Mouse (Mus musculus): ENCODE results near the gene Dedd. TPM values are rescaled to one million over a fixed set of nuclear protein-coding genes. Genes with fewer than 3 reads are reported as not detected.

Gene Dedd
- 53.1 and 55.7 TPM in 2 replicates for polyA plus RNA-seq (2015; fragmentation: Nextera tagmentation; extraction: Ambion mirVana)

DNA sequence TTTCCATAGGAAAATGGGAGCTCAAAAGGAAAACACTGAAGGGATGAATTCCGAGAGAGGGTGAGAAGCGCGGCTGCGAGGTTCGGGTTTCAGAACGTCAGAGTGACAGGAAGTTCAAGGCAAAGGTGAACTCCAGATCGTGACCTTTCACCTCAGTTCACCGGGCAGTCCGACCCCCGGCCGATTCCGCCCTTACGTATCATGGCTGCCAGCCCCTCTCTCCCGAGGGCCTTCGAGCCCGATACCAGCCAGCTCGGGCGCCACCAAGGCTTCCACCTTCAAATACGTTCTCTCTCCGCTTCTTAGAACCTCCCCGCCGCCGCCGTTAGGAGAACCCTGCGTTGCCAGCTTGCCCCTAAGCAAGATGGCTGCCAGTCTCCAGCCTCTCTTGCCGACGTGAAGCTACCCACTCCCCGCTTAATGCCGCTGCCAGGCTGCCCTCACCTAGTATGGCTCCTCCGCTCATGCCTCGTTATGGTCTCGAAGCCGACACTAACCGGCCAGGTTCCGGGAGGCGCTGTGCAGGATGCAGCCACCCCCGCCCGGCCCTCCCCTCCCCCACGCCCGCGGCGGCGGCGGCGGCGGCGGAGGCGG lies at the start of gene Dedd:
Gene Dedd (plus strand): TSS at position 307 of the 594 bp plus-strand sequence.
- Histone ChIP-seq H3K27ac (peak within 1 kb of the TSS; percentile 100), H3K4me3 (replicated peaks) (peak within 1 kb of the TSS; percentile 91), H3K9ac (peak within 1 kb of the TSS; percentile 99), H3K4me1 (peaks cover 41% of the 10 kb centered on the region), H3K27me3 (no peaks in the 10 kb centered on the region), H3K9me3 (replicated peaks) (no peaks in the 10 kb centered on the region), H3K4me2 (peak within 1 kb of the TSS; percentile 77), H3K36me3 (peaks cover 21% of the 10 kb centered on the region; the same call in 1 of the 2 replicates)
- peak; percentile 93 for ATAC-seq (replicated peaks; ENCODE audit: low FRiP score)
- WGBS = under 1% methylated on average over 40 of the region's 48 CpGs

DNA sequence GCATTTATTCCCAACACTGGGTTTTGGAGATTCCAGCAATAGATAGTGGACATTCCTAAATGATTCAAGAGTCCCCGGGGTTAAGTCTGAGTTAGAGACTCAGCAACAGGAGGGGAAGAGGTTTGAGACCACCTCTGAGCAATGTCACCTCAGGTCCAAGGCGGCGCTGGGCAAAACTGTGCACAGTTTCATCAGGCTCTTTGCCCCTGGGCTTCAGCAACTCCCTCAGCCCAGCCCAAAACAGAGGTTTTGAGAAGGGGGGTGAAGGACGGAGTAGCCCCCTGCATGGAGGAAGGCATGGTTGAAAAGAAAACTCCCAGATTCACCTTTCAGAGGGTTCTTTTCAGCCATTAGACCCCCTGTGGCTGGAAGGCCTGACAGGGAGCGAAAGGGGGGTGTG lies 49.2 kb upstream of the Dedd start:
- peaks cover 74% of the 10 kb centered on the region for H3K36me3 ChIP-seq

DNA sequence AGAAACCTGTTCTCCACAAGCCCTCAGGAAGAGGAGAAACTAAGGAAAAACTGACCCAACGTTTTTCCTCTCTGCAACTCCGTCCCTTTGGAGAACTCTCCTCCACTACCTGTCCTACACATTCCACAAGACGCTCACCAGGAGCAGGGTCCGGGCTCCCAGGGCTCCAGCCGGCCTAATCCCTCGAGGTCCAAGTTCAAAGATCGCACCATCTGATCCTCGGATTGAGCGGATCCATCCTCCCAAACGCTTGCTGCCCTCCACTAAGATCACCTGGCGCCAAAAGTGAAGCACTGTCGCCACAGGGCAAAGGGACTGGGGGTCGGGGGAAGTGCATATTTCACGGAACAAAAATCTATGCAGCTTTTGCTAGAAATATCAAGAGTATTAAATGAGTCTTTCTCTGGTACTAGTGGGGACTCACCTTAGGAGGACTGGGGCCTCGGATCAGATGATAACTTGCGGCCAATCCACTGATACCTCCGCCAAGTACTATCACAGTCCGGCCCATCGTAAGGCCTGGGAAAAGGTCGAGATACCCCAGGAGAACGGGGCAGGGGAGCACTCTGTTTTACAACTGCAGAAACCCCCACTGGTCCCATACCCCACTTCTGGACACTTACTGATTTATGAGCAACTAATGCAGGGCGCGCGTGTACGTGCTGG lies 48.6 kb upstream of the Dedd start:
- Histone ChIP-seq H3K27me3 (no peaks in the 10 kb centered on the region), H3K9me3 (replicated peaks) (no peaks in the 10 kb centered on the region), H3K4me1 (peaks cover 27% of the 10 kb centered on the region), H3K27ac (peak overlapping the region; percentile 74), H3K36me3 (peaks cover 74% of the 10 kb centered on the region), H3K4me2 (peak overlapping the region; percentile 80), H3K9ac (peak overlapping the region; percentile 77), H3K4me3 (replicated peaks) (peak overlapping the region; percentile 63)
- peak; percentile 32 for ATAC-seq (replicated peaks; ENCODE audit: low FRiP score)
- 1% methylated on average over 25 of the region's 25 CpGs for WGBS

More for the DNA sequence above, 49.2 kb upstream of the Dedd start:
- peak overlapping the region; percentile 80 for H3K4me2 ChIP-seq
- H3K9me3 ChIP-seq (replicated peaks) = no peaks in the 10 kb centered on the region
- peak overlapping the region; percentile 77 for H3K9ac ChIP-seq
- no peak for ATAC-seq (replicated peaks; ENCODE audit: low FRiP score)
- H3K27me3 ChIP-seq = no peaks in the 10 kb centered on the region
- peak overlapping the region; percentile 63 for H3K4me3 ChIP-seq (replicated peaks)
- 72% methylated on average over 5 of the region's 5 CpGs for WGBS
- 0 out of 2 replicates have a peak overlapping the region, but pooled peaks have one; percentile 74 for H3K27ac ChIP-seq
- peaks cover 23% of the 10 kb centered on the region for H3K4me1 ChIP-seq

DNA sequence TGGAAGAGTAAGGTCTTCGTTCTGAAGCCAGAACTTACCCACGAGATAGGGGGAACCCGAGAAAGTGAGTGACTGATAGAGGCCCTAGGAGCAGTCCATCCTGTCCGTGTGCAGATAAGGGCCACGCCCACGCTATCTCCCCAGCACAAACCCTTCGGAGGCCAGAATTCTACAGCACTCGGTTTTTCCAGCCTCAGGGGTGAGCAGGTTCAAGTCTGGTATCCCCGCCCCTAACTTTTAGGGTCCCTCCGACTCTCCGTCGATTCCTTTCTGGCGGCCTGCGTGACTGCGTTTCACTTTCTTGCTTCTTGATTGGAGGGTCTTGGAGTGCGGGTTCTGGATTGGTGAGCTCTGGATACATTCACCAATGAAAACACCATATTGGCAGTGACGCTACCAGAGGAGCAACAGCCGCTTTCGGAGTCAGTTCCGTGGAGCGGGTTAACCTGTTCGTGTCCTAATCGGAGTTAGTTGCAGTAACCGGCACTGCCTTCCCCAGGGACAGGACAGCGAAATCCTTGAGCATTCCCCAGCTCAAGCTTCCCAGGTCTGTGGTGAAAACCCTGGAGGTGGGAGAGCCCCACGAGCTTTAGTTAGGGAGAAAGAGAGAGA lies 47.9 kb upstream of the Dedd start, which contains the start of gene Ppox:
Gene Ppox (minus strand): TSS at position 271 of the 612 bp plus-strand sequence.
- Histone ChIP-seq H3K4me1 (peaks cover 33% of the 10 kb centered on the region), H3K4me3 (replicated peaks) (peak within 1 kb of the TSS; percentile 63), H3K9me3 (replicated peaks) (no peaks in the 10 kb centered on the region), H3K4me2 (peak within 1 kb of the TSS; percentile 80), H3K9ac (peak within 1 kb of the TSS; percentile 77), H3K36me3 (peaks cover 74% of the 10 kb centered on the region), H3K27ac (peak within 1 kb of the TSS; percentile 87), H3K27me3 (no peaks in the 10 kb centered on the region)
- ATAC-seq (replicated peaks; ENCODE audit: low FRiP score) = peak; percentile 97
- under 1% methylated on average over 26 of the region's 26 CpGs for WGBS

DNA sequence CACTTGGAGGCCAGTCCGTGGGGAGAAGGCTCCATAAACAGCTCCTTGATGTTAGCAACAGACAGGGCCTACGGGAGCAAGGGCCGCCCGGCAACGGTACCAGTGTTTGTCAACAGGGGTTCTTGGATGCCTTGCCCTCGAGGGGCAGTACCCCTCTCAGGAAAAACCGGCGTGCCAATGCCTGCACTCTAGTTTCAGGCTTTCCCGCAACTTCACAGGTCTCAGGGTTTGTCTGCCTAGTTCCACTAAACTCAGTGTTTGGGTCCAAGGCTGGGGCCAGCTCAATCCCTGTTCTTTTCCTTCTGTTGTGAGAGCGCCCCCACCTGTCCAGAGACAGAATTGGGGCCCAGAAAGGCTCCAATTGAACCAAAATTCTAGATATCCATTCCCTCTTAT lies 47.4 kb upstream of the Dedd start:
- WGBS = 2% methylated on average over 10 of the region's 10 CpGs
- Histone ChIP-seq H3K4me1 (peaks cover 38% of the 10 kb centered on the region), H3K27ac (peak overlapping the region; percentile 87), H3K9ac (peak overlapping the region; percentile 47), H3K4me2 (peak overlapping the region; percentile 80), H3K27me3 (no peaks in the 10 kb centered on the region), H3K4me3 (replicated peaks) (peak overlapping the region; percentile 63), H3K36me3 (peaks cover 74% of the 10 kb centered on the region), H3K9me3 (replicated peaks) (no peaks in the 10 kb centered on the region)
- peak; percentile 38 for ATAC-seq (replicated peaks; ENCODE audit: low FRiP score)

DNA sequence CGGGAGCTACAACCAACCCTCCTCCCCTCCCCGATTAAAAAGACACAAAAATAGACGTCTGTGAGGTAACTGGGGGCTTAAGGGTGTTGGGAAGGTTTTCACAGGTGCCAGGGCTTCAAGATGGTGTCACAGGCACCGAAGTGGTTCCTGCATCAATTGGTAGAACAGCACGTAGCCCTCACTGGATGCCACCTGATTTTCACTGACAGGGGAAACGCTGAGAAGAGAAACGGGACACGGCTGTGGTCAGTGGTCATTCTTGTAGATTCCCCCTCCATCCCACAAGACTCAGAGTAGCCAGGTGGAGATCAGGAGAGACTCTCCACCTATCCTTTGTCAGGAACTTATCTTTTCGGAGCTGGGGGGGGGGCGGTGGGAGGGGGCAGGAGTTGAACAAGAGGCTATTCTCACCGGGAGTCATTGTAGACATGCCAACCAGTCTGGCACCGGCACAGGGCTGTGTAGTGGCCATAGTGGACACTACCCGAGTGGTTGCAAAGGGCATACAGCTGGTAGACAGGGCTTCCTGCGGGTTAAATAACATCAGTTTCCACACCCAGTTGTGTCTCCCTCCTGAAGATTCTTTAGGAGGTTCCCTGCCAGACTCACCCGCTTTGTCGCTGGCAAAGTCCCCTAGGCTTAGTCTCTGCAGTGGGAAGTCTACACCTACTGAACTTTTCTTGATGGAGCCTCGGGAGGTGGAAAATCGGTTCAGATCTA lies 46.7 kb upstream of the Dedd start:
- Histone ChIP-seq H3K9me3 (replicated peaks) (no peaks in the 10 kb centered on the region), H3K36me3 (peaks cover 68% of the 10 kb centered on the region), H3K27ac (peak overlapping the region; percentile 87), H3K9ac (peak overlapping the region; percentile 47), H3K27me3 (no peaks in the 10 kb centered on the region), H3K4me3 (replicated peaks) (peak overlapping the region; percentile 63), H3K4me2 (peak overlapping the region; percentile 80), H3K4me1 (peaks cover 45% of the 10 kb centered on the region)
- 80% methylated on average over 18 of the region's 18 CpGs for WGBS
- ATAC-seq (replicated peaks; ENCODE audit: low FRiP score) = no peak

DNA sequence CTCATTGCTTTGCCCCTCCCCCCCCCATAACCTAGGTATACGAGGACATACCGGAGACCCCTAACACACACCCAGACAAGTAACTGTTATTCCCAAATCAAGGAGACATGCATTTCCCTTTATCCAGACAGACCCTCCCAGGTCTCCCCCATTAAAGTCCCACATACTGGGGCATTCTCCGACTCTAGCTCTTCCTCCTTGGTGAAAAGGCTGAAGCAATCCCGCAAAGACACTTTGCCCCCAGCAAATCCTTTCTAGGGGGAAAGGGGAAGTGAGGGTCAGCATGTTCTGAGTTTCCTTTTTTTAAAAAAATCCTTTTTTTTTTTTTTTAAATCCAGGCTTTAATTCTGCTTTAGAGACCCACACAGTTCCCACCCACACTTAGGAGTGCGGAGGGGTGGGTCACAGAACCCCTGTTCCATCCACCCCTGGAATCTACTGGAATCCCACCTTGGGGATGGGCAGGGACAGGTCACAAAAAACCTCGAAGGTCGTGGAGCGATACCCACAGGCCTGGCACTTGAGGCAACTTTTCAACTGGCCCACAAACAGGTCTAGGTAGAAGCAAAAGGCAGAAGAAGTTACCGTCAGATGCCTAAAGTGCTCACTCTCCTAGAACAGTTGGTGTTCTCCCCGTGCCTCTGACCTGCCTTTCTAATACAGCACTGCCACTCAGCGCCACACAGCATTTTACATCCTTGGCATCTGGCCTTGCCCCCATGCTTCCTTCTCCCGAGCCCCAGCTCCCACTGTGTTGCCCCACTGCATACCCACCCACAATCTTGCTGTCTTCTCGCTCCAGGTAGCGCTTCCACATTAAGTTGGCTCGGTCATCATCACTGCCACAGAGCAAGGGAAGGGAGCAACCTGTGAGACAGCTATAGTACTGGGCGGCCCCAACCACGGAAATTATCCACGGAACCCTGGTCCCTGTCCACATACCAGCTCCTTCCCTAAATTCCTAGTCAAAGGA lies 45.5 kb upstream of the Dedd start:
- no peaks in the 10 kb centered on the region for H3K9me3 ChIP-seq (replicated peaks)
- no peak overlapping the region for H3K9ac ChIP-seq
- H3K4me3 ChIP-seq (replicated peaks) = no peak overlapping the region
- no peaks in the 10 kb centered on the region for H3K27me3 ChIP-seq
- H3K4me1 ChIP-seq = peaks cover 52% of the 10 kb centered on the region
- WGBS = 93% methylated on average over 18 of the region's 18 CpGs
- H3K36me3 ChIP-seq = peaks cover 58% of the 10 kb centered on the region
- H3K4me2 ChIP-seq = no peak overlapping the region
- ATAC-seq (replicated peaks; ENCODE audit: low FRiP score) = no peak
- no peak overlapping the region for H3K27ac ChIP-seq

DNA sequence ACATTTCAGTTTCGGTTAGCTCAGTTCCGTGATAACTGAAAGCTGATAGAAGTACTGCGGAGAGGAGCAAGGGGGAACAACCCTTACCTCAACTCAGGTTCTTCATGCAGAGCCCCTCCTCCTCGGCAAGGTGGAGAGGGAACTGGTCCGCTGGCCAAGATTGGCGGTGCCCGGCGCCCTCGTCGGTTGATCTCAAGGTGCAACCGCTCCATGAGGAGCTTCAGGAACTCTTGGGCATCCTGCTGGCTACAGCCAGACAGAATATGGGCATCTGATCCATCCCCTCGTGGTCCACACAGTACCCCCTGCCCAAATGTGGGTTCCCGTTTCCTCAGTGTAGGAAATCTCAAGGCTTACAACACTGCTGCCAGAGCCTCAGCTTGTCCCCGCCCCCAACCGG lies 44.5 kb upstream of the Dedd start:
- H3K4me2 ChIP-seq = no peak overlapping the region
- H3K36me3 ChIP-seq = peaks cover 60% of the 10 kb centered on the region
- H3K9me3 ChIP-seq (replicated peaks) = no peaks in the 10 kb centered on the region
- H3K4me1 ChIP-seq = peaks cover 51% of the 10 kb centered on the region
- no peak overlapping the region for H3K27ac ChIP-seq
- H3K27me3 ChIP-seq = no peaks in the 10 kb centered on the region
- ATAC-seq (replicated peaks; ENCODE audit: low FRiP score) = no peak
- H3K9ac ChIP-seq = no peak overlapping the region
- WGBS = 91% methylated on average over 15 of the region's 15 CpGs
- no peak overlapping the region for H3K4me3 ChIP-seq (replicated peaks)

DNA sequence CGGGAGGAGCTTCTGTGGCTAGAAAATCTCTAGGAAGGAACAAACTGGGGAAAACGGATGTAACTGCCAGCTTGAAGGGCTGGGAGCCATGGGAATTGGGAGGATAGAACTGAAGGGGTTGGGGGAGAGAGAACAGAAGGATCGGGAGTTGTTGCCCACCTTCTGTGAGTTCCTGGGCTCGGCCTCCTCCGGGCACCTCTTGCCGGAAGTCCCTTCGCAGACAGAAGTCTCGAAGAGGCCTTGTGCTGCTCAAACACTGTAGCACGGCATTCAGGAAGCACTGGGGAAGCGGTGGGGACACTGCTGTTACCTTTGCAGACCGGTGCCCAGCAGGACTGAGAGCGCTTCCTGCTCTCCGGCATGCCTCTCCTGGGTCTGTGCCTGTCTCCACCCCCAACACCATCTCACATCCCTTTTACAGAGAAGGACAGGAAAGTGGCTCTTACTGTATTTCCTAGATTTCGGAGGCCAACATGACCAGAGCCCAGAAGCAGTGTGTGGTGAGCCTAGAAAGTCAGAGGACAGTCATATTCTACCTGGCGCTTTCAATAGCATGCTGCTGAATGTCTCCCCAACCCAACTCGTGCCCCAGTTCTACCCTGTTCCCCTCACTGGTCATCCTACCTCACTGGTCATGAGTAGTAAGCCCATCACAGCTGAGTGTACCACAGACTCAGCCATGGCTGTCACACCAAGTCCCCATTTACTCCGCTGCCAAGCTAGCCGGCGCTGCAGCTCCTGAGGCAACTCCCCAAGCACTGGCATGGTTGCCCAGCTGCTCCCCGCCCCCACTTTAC lies 43.7 kb upstream of the Dedd start:
- Histone ChIP-seq H3K4me2 (no peak overlapping the region), H3K27ac (0 out of 2 replicates have a peak overlapping the region, but pooled peaks have one; percentile 13), H3K36me3 (peaks cover 66% of the 10 kb centered on the region), H3K4me3 (replicated peaks) (no peak overlapping the region), H3K4me1 (peaks cover 43% of the 10 kb centered on the region), H3K27me3 (no peaks in the 10 kb centered on the region), H3K9ac (no peak overlapping the region), H3K9me3 (replicated peaks) (no peaks in the 10 kb centered on the region)
- ATAC-seq (replicated peaks; ENCODE audit: low FRiP score) = no peak
- 88% methylated on average over 20 of the region's 20 CpGs for WGBS

DNA sequence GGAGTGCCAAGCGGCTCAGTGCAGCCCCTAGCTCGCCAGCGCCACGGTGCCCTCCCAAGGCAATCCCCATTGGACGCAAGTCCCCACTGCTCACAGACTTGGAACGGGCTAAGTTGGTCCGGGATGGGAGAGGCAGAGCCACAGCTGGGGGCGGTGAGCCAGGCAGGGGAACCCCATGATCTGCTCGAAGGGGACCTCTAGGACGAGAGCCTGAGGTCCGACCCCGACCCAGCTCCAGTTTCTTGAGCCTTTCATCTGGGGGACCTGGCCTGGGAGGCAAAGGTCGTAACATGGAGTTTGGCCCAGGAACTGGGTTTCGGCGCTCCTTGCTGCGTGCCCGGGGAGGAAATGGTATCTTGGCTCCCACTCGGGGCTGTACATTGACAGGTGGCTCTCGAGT lies 42.4 kb upstream of the Dedd start:
- ATAC-seq (replicated peaks; ENCODE audit: low FRiP score) = no peak
- H3K36me3 ChIP-seq = peaks cover 72% of the 10 kb centered on the region
- no peak overlapping the region for H3K9ac ChIP-seq
- peak overlapping the region; percentile 64 for H3K4me2 ChIP-seq
- H3K9me3 ChIP-seq (replicated peaks) = no peaks in the 10 kb centered on the region
- H3K27me3 ChIP-seq = no peaks in the 10 kb centered on the region
- 86% methylated on average over 19 of the region's 19 CpGs for WGBS
- peak overlapping the region; percentile 95; the same call in 1 of the 2 replicates for H3K4me3 ChIP-seq (replicated peaks)
- peaks cover 40% of the 10 kb centered on the region for H3K4me1 ChIP-seq
- H3K27ac ChIP-seq = no peak overlapping the region

Measured in kidney, embryonic 15.5 days (tissue).